Mouse (Mus musculus) kidney, postnatal 14 days (tissue): ENCODE data around the gene Stox2.
"Not testable (repeated sequence)": the region's sequence is repeated elsewhere in the genome, so short reads cannot be mapped to it uniquely, and the experiment has no call there.

Experiments
- DNase-seq: peaks from one replicate; pipeline ENCODE4 v3.0.0; 2022; ENCODE audit warnings: mixed read lengths

Stox2 gene

GRCm38 (mm10) chr8:47446312-47447046 lies at the start of gene Stox2:
Gene Stox2 (minus strand): TSS chr8:47446362.
- DNase-seq: no peak

GRCm38 (mm10) chr8:47495428-47495827 lies 49.3 kb upstream of the Stox2 start:
- no peak for DNase-seq

GRCm38 (mm10) chr8:47494602-47495153 lies 48.5 kb upstream of the Stox2 start:
- DNase-seq: peak; percentile 12

GRCm38 (mm10) chr8:47493106-47493505 lies 46.9 kb upstream of the Stox2 start:
- DNase-seq: no peak

GRCm38 (mm10) chr8:47487231-47487630 lies 41.1 kb upstream of the Stox2 start:
- no peak for DNase-seq

GRCm38 (mm10) chr8:47482354-47483071 lies 36.4 kb upstream of the Stox2 start:
- peak; percentile 71 for DNase-seq

- no peak for DNase-seq
Observed at GRCm38 (mm10) chr8:47480039-47480438, 33.9 kb upstream of the Stox2 start.

GRCm38 (mm10) chr8:47461650-47462049 lies 15.5 kb upstream of the Stox2 start:
- peak; percentile 63 for DNase-seq

- DNase-seq: peak; percentile 14
Observed at GRCm38 (mm10) chr8:47459216-47459749, 13.1 kb upstream of the Stox2 start.

GRCm38 (mm10) chr8:47458591-47458990 lies 12.4 kb upstream of the Stox2 start:
- DNase-seq: peak; percentile 24

- DNase-seq: not testable (repeated sequence)
Observed at GRCm38 (mm10) chr8:47449211-47449610, 3.0 kb upstream of the Stox2 start.

GRCm38 (mm10) chr8:47439271-47439670 lies 6.9 kb downstream of the Stox2 start:
- DNase-seq: no peak

GRCm38 (mm10) chr8:47437976-47438375 lies 8.2 kb downstream of the Stox2 start:
- no peak for DNase-seq

- DNase-seq: no peak
Observed at GRCm38 (mm10) chr8:47435861-47436260, 10.3 kb downstream of the Stox2 start.

- no peak for DNase-seq
Observed at GRCm38 (mm10) chr8:47435412-47435811, 10.8 kb downstream of the Stox2 start.

- no peak for DNase-seq
Observed at GRCm38 (mm10) chr8:47431263-47431662, 14.9 kb downstream of the Stox2 start.

- peak; percentile 55 for DNase-seq
Observed at GRCm38 (mm10) chr8:47414258-47414525, 32.0 kb downstream of the Stox2 start.

- DNase-seq: peak; percentile 91
Observed at GRCm38 (mm10) chr8:47413524-47414257, 32.5 kb downstream of the Stox2 start.

- peak; percentile 58 for DNase-seq
Observed at GRCm38 (mm10) chr8:47412696-47413523, 33.3 kb downstream of the Stox2 start.

GRCm38 (mm10) chr8:47411994-47412695 lies 34.0 kb downstream of the Stox2 start:
- DNase-seq: peak; percentile 58

GRCm38 (mm10) chr8:47411321-47411720 lies 34.8 kb downstream of the Stox2 start:
- no peak for DNase-seq

GRCm38 (mm10) chr8:47409061-47409460 lies 37.1 kb downstream of the Stox2 start:
- DNase-seq: no peak
